Mouse (Mus musculus) intestine, embryonic 14.5 days (tissue): ENCODE results near the gene Efcab5. TPM values are rescaled to one million over a fixed set of nuclear protein-coding genes. Genes with fewer than 3 reads are reported as not detected.

Experiments used
- ATAC-seq: fragments of 200-750 bp; cut with Nextera tagmentation; replicated peaks from 2 replicates; pipeline ENCODE4 v1.8.0; 2017; ENCODE audit warnings: low read depth, moderate number of reproducible peaks, moderate TSS enrichment, moderate library complexity; ENCODE audit not compliant: low FRiP score, low TSS enrichment
- DNase-seq: peaks from one replicate; pipeline ENCODE4 v3.0.0-alpha.2; 2018; ENCODE audit warnings: low spot score
- H3K27ac ChIP-seq: fragments of 300-500 bp; sonication (generic); 2 replicates; pipeline ENCODE4 v1.5.1; 2014; ENCODE audit warnings: low read depth, mild to moderate bottlenecking, control low read depth
- H3K27me3 ChIP-seq: fragments of 300-500 bp; sonication (generic); replicated peaks from 2 replicates; pipeline ENCODE4 v1.6.1; 2014; ENCODE audit warnings: low read length, control low read depth; ENCODE audit not compliant: control insufficient read depth, insufficient read depth
- H3K36me3 ChIP-seq: fragments of 300-500 bp; sonication (generic); 2 replicates; pipeline ENCODE4 v1.6.1; 2014; ENCODE audit warnings: low read length, control low read depth; ENCODE audit not compliant: control insufficient read depth, insufficient read depth
- H3K4me1 ChIP-seq: fragments of 300-500 bp; sonication (generic); replicated peaks from 2 replicates; pipeline ENCODE4 v1.6.1; 2014; ENCODE audit warnings: low read length, control low read depth, mixed read lengths; ENCODE audit not compliant: control insufficient read depth, insufficient read depth
- H3K4me2 ChIP-seq: fragments of 300-500 bp; sonication (generic); 2 replicates; pipeline ENCODE4 v1.6.1; 2014; ENCODE audit warnings: low read length
- H3K4me3 ChIP-seq: fragments of 300-500 bp; sonication (generic); 2 replicates; pipeline ENCODE4 v1.5.1; 2014; ENCODE audit warnings: low read depth, low read length, control low read depth, mixed read lengths
- H3K9ac ChIP-seq: fragments of 300-500 bp; sonication (generic); 2 replicates; pipeline ENCODE4 v1.6.1; 2014; ENCODE audit warnings: mild to moderate bottlenecking, low read length
- H3K9me3 ChIP-seq: fragments of 300-500 bp; sonication (generic); 2 replicates; pipeline ENCODE4 v1.6.1; 2016; ENCODE audit warnings: low read length, control low read depth; ENCODE audit not compliant: control insufficient read depth
- WGBS: fragments of 180-500 bp; shearing (Covaris S2); extraction: QIAGEN DNeasy Blood & Tissue Kit; methylation state at CpG from one replicate; pipeline ENCODE4 v1.1.7; 2014; 5-methylcytosine and 5-hydroxymethylcytosine counted together
- polyA plus RNA-seq: library from polyadenylated mRNA; unstranded; fragments of >200 nt; fragmentation: Nextera tagmentation; extraction: Ambion mirVana; gene quantifications from 2 replicates; pipeline ENCODE4 v1.2.1, GENCODE M21; 2014

Efcab5 gene
- polyA plus RNA-seq, 1 experiment from 2014 or later: 0.58 TPM

DNA sequence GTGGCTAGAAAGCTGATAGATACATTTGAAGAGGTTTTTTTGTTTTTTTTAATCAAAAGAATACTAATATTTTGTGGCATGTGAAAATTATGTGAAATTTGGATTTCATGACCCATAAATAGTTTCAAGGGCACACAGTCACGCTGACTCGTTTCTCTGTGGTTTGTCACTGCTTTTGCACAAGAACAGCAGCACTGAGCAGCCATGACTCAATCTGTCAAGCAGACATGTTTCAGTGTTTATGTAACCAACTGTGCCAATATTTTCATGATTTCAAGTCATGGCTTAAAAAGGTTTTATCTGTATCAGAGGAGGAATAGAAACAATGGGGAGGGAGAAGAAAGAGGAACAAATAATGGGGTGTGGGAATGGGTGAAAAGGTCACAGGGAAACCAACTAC is 3.8 kb downstream of the Efcab5 start:
- no peaks in the 10 kb centered on the region for H3K9me3 ChIP-seq
- no peaks in the 10 kb centered on the region for H3K27me3 ChIP-seq
- 41% methylated on average over 2 of the region's 2 CpGs for WGBS
- ATAC-seq (no peak), DNase-seq (no peak)
- no peaks in the 10 kb centered on the region for H3K36me3 ChIP-seq
- no peak overlapping the region for H3K9ac ChIP-seq
- no peak overlapping the region for H3K4me2 ChIP-seq
- no peak overlapping the region for H3K4me3 ChIP-seq
- no peak overlapping the region for H3K27ac ChIP-seq
- H3K4me1 ChIP-seq: 0 out of 2 replicates have a peak, but pooled peaks cover 4% of the 10 kb centered on the region

DNA sequence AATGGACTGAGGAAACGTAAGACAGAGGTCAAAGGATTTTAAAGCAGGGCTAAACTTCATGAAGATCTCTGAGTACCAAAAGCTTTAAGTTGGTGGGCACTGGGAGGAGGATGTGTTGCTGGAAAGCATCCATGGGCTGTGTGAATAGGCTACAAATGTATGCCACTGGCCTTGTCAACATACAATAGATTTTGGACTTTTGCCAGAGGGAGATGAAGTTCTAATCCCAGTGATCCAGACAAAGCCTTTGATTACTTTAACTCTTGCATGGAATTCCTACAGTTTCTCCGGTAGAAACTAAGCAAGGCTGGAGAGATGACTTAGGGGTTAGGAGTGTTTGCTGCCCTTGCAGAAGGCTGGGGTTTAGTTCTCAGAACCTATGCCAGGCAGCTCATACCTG is 6.2 kb downstream of the Efcab5 start:
- peak overlapping the region; percentile 20; the same call in 1 of the 2 replicates for H3K4me2 ChIP-seq
- H3K9me3 ChIP-seq: no peaks in the 10 kb centered on the region
- no peaks in the 10 kb centered on the region for H3K36me3 ChIP-seq
- H3K4me3 ChIP-seq: no peak overlapping the region
- H3K27ac ChIP-seq: peak overlapping the region; percentile 70
- H3K27me3 ChIP-seq: no peaks in the 10 kb centered on the region
- 11% methylated on average over 2 of the region's 2 CpGs for WGBS
- H3K4me1 ChIP-seq: 0 out of 2 replicates have a peak, but pooled peaks cover 2% of the 10 kb centered on the region
- no peak for DNase-seq
- no peak overlapping the region for H3K9ac ChIP-seq
- ATAC-seq: no peak

DNA sequence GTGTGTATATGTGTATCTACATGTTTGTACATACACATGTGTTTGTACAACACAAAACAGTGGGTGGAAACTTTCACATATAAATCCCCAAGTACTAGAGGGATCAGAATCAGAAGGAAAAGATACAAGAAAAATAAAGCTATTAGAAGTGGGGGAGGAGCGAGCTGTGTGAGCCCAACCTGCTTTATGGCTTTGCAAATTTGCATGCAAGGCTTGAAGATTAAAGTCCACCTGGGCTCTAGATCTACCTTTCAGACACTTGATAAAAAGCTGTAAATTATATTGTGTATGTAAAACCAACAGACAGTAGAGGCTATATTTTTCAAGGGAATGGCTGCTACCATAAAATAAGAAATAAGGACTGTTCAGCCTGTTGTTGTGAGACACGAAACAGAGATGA is 6.7 kb downstream of the Efcab5 start:
- H3K9ac ChIP-seq: no peak overlapping the region
- H3K27me3 ChIP-seq: no peaks in the 10 kb centered on the region
- H3K36me3 ChIP-seq: no peaks in the 10 kb centered on the region
- H3K27ac ChIP-seq: peak overlapping the region; percentile 70; the same call in 1 of the 2 replicates
- whole genome bisulfite sequencing: 47% methylated on average over 2 of the region's 2 CpGs
- peak; percentile 74 for ATAC-seq
- 0 out of 2 replicates have a peak, but pooled peaks cover 2% of the 10 kb centered on the region for H3K4me1 ChIP-seq
- no peak overlapping the region for H3K4me3 ChIP-seq
- H3K9me3 ChIP-seq: no peaks in the 10 kb centered on the region
- H3K4me2 ChIP-seq: 0 out of 2 replicates have a peak overlapping the region, but pooled peaks have one; percentile 20
- no peak for DNase-seq

DNA sequence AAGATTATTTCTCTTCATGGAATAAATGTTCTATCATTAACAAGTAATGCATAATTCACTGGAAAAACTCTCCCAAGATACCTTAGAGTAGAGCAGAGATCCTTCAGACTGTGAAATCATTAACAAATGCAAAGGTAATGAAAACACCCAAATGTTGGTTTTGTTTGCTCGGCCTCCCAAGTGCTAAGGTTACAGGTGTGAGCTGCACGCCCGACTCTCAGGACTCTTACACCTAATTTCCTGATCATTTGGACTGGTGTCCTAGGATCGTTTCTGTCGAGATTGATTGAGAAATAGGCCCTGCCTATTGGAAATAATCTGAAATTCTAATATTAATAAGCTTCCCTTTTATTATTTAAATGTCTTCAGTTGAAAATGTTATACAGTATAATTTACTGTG is 7.2 kb downstream of the Efcab5 start:
- Histone ChIP-seq H3K4me1 (0 out of 2 replicates have a peak, but pooled peaks cover 2% of the 10 kb centered on the region), H3K9me3 (no peaks in the 10 kb centered on the region), H3K4me3 (no peak overlapping the region), H3K27me3 (no peaks in the 10 kb centered on the region), H3K27ac (no peak overlapping the region), H3K4me2 (no peak overlapping the region), H3K9ac (no peak overlapping the region), H3K36me3 (no peaks in the 10 kb centered on the region)
- ATAC-seq (no peak), DNase-seq (no peak)
- WGBS: 67% methylated on average over 5 of the region's 5 CpGs

GRCm38 (mm10) chr11:77180886-77181285 is 7.9 kb downstream of the Efcab5 start:
- WGBS: 48% methylated on average over 4 of the region's 4 CpGs
- Histone ChIP-seq H3K27me3 (no peaks in the 10 kb centered on the region), H3K9ac (no peak overlapping the region), H3K36me3 (no peaks in the 10 kb centered on the region), H3K27ac (peak overlapping the region; percentile 64), H3K4me2 (no peak overlapping the region), H3K9me3 (no peaks in the 10 kb centered on the region), H3K4me1 (0 out of 2 replicates have a peak, but pooled peaks cover 2% of the 10 kb centered on the region), H3K4me3 (no peak overlapping the region)
- DNase-seq (no peak), ATAC-seq (no peak)

DNA sequence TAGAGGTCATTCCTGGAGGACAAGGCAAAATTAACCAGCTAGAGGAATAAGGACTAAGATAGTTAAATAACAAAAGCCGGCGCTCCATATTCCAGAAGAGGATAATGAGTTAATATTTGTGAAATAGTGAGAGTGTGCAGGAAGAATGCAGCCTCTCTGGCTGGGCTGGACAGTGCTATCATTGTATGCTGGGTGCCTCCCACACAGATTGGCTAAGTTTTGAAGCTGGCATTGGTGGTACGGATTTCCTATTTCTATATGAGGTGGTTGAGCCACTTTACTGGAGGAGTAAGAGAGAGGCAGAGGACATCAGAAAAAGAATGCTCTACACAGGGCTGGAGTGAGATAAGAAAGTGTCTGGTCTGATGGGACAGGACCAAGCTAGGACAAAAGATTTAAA is 9.0 kb downstream of the Efcab5 start:
- no peak overlapping the region for H3K9ac ChIP-seq
- no peak overlapping the region for H3K4me3 ChIP-seq
- H3K9me3 ChIP-seq: no peaks in the 10 kb centered on the region
- no peak for ATAC-seq
- DNase-seq: no peak
- no peaks in the 10 kb centered on the region for H3K36me3 ChIP-seq
- no peak overlapping the region for H3K27ac ChIP-seq
- H3K4me1 ChIP-seq: 0 out of 2 replicates have a peak, but pooled peaks cover 2% of the 10 kb centered on the region
- H3K27me3 ChIP-seq: no peaks in the 10 kb centered on the region
- H3K4me2 ChIP-seq: no peak overlapping the region
- 76% methylated on average over 3 of the region's 3 CpGs for WGBS

GRCm38 (mm10) chr11:77174531-77174930 is 14.2 kb downstream of the Efcab5 start:
- Histone ChIP-seq H3K27ac (no peak overlapping the region), H3K36me3 (no peaks in the 10 kb centered on the region), H3K4me3 (no peak overlapping the region), H3K4me2 (no peak overlapping the region), H3K4me1 (peaks cover 6% of the 10 kb centered on the region), H3K27me3 (no peaks in the 10 kb centered on the region), H3K9me3 (no peaks in the 10 kb centered on the region), H3K9ac (no peak overlapping the region)
- ATAC-seq: no peak
- 39% methylated on average over 7 of the region's 7 CpGs for WGBS
- DNase-seq: no peak

GRCm38 (mm10) chr11:77173731-77174130 is 15.0 kb downstream of the Efcab5 start:
- H3K36me3 ChIP-seq: no peaks in the 10 kb centered on the region
- no peak overlapping the region for H3K9ac ChIP-seq
- H3K27ac ChIP-seq: no peak overlapping the region
- ATAC-seq (no peak), DNase-seq (no peak)
- no peak overlapping the region for H3K4me3 ChIP-seq
- H3K4me2 ChIP-seq: no peak overlapping the region
- peaks cover 6% of the 10 kb centered on the region for H3K4me1 ChIP-seq
- WGBS: 68% methylated on average over 4 of the region's 4 CpGs
- no peaks in the 10 kb centered on the region for H3K27me3 ChIP-seq
- no peaks in the 10 kb centered on the region for H3K9me3 ChIP-seq

- Histone ChIP-seq H3K4me1 (no peaks in the 10 kb centered on the region), H3K27me3 (no peaks in the 10 kb centered on the region), H3K9me3 (no peaks in the 10 kb centered on the region), H3K9ac (no peak overlapping the region), H3K27ac (no peak overlapping the region), H3K4me2 (no peak overlapping the region), H3K4me3 (no peak overlapping the region), H3K36me3 (no peaks in the 10 kb centered on the region)
- ATAC-seq (no peak), DNase-seq (no peak)
- 64% methylated on average over 1 of the region's 1 CpGs for WGBS
Observed at GRCm38 (mm10) chr11:77160744-77161143, 28.0 kb downstream of the Efcab5 start.
